ENCODE assay signal across 8 mouse cellular contexts in genomic region chr15:91709207-91710130, GRCm38 (mm10). TPM values are rescaled to one million over a fixed set of nuclear protein-coding genes. Genes with fewer than 3 reads are reported as not detected.
DNase-seq lines count a peak whose midpoint lies in the region; ATAC-seq and TF ChIP-seq lines count a peak whose summit lies in the region.

No protein-coding gene starts in this region.

- TF ChIP-seq POLR2A in lung, adult 2 months (IDR thresholded peaks at IDR 0.05; ENCODE audit: borderline replicate concordance, extremely low read depth, low read depth, low read length) = no peak

- WGBS in lung, embryonic 14.5 days = 36% methylated on average over 29 of the region's 29 CpGs
- 67% methylated on average over 29 of the region's 29 CpGs for WGBS in lung, adult 2 months
- WGBS in hindbrain, embryonic 14.5 days = 29% methylated on average over 29 of the region's 29 CpGs
- 32% methylated on average over 29 of the region's 29 CpGs for WGBS in neural tube, embryonic 13.5 days

- H3K9me3 ChIP-seq in lung, embryonic 14.5 days (ENCODE audit: low read depth, low read length) = no peaks in the 10 kb centered on the region
- no peaks in the 10 kb centered on the region for H3K9me3 ChIP-seq in hindbrain, embryonic 14.5 days (ENCODE audit: control insufficient read depth, low read length)
- H3K9me3 ChIP-seq in neural tube, embryonic 13.5 days = no peaks in the 10 kb centered on the region

- H3K4me3 ChIP-seq in lung, embryonic 14.5 days (ENCODE audit: low read depth, low read length) = peak overlapping the region; percentile 8
- no peak overlapping the region for H3K4me3 ChIP-seq in lung, adult 2 months (replicated peaks; ENCODE audit: extremely low read depth, low read depth, low read length)
- H3K4me3 ChIP-seq in hindbrain, embryonic 14.5 days (replicated peaks; ENCODE audit: low read length) = peak overlapping the region; percentile 23
- peak overlapping the region; percentile 30 for H3K4me3 ChIP-seq in neural tube, embryonic 13.5 days

- no peak overlapping the region for H3K27ac ChIP-seq in lung, embryonic 14.5 days (ENCODE audit: low read depth)
- H3K27ac ChIP-seq in hindbrain, embryonic 14.5 days = no peak overlapping the region
- H3K27ac ChIP-seq in neural tube, embryonic 13.5 days (replicated peaks) = no peak overlapping the region

- TF ChIP-seq CTCF in lung, embryonic 14.5 days (IDR thresholded peaks at IDR 0.05; ENCODE audit: low read depth) = no peak; the same call in 1 of the 2 replicates
- TF ChIP-seq CTCF in lung, adult 2 months (IDR thresholded peaks at IDR 0.05; ENCODE audit: insufficient read depth, low read length) = no peak

- DNase-seq in adrenal gland, postnatal 14 days = peak; percentile 37
- no peak for DNase-seq in adrenal gland, adult 8-10 months
- peak; percentile 35 for DNase-seq in lung, embryonic 14.5 days
- no peak for DNase-seq in lung, adult 2 months
- peak; percentile 71 for DNase-seq in hindbrain, embryonic 14.5 days (ENCODE audit: low spot score)
- no peak for DNase-seq in spleen, postnatal 14 days (ENCODE audit: low spot score in 2 of 2)
- DNase-seq in thymus, adult 18-20 months = no peak

- no peak overlapping the region for H3K9ac ChIP-seq in lung, embryonic 14.5 days
- peak overlapping the region; percentile 9 for H3K9ac ChIP-seq in hindbrain, embryonic 14.5 days
- peak overlapping the region; percentile 19; the same call in 1 of the 2 replicates for H3K9ac ChIP-seq in neural tube, embryonic 13.5 days

- peak overlapping the region; percentile 46 for H3K4me2 ChIP-seq in lung, embryonic 14.5 days
- H3K4me2 ChIP-seq in hindbrain, embryonic 14.5 days (replicated peaks) = peak overlapping the region; percentile 46
- peak overlapping the region; percentile 56 for H3K4me2 ChIP-seq in neural tube, embryonic 13.5 days

- no peaks in the 10 kb centered on the region for H3K27me3 ChIP-seq in lung, embryonic 14.5 days (ENCODE audit: insufficient read depth, low read length)
- H3K27me3 ChIP-seq in hindbrain, embryonic 14.5 days (ENCODE audit: control insufficient read depth, insufficient read depth, low read length) = no peaks in the 10 kb centered on the region
- no peaks in the 10 kb centered on the region for H3K27me3 ChIP-seq in neural tube, embryonic 13.5 days

- no peaks in the 10 kb centered on the region for H3K4me1 ChIP-seq in lung, embryonic 14.5 days (ENCODE audit: insufficient read depth)
- H3K4me1 ChIP-seq in lung, adult 2 months (ENCODE audit: control insufficient read depth, insufficient read depth, low read length) = no peaks in the 10 kb centered on the region
- no peaks in the 10 kb centered on the region for H3K4me1 ChIP-seq in hindbrain, embryonic 14.5 days (replicated peaks; ENCODE audit: control insufficient read depth, insufficient read depth, low read length)
- H3K4me1 ChIP-seq in neural tube, embryonic 13.5 days (replicated peaks) = 0 out of 2 replicates have a peak, but pooled peaks cover 5% of the 10 kb centered on the region

- 0 out of 2 replicates have a peak, but pooled peaks cover 2% of the 10 kb centered on the region for H3K36me3 ChIP-seq in lung, embryonic 14.5 days (ENCODE audit: insufficient read depth)
- H3K36me3 ChIP-seq in hindbrain, embryonic 14.5 days (replicated peaks; ENCODE audit: control insufficient read depth, insufficient read depth) = no peaks in the 10 kb centered on the region
- no peaks in the 10 kb centered on the region for H3K36me3 ChIP-seq in neural tube, embryonic 13.5 days

- ATAC-seq in lung, embryonic 14.5 days (ENCODE audit: insufficient read depth) = peak; percentile 44; the same call in 1 of the 2 replicates
- ATAC-seq in hindbrain, embryonic 14.5 days (ENCODE audit: low FRiP score) = no peak
- ATAC-seq in neural tube, embryonic 13.5 days (ENCODE audit: low read depth) = peak; percentile 50; the same call in 1 of the 2 replicates

RNA-seq across cellular contexts. Expression of gene Lrrk2, which starts 36.5 kb away (rescaled TPM):
- total RNA-seq in adrenal gland, postnatal 14 days (2021) = 31.0 and 44.6 TPM in 2 replicates
- total RNA-seq in adrenal gland, adult 8-10 months (2022) = 10 to 100 TPM; 16.4 to 99.1 (median 40.1) TPM
- polyA plus RNA-seq in lung, embryonic 14.5 days (2014; fragmentation: Nextera tagmentation; extraction: Ambion mirVana) = 8.2 and 8.3 TPM in 2 replicates
- polyA plus RNA-seq in lung, adult 2 months (2012; rRNA removed) = 12.2 and 14.7 TPM in 2 replicates
- polyA plus RNA-seq in hindbrain, embryonic 14.5 days (2014; fragmentation: Nextera tagmentation; extraction: Ambion mirVana) = 3.4 and 4.3 TPM in 2 replicates
- 1.4 and 2.0 TPM in 2 replicates for polyA plus RNA-seq in neural tube, embryonic 13.5 days (2015; fragmentation: Nextera tagmentation; extraction: Ambion mirVana)

Comparison
In these comparisons a context has a peak if more than half of its experiments do, and no peak if none do; other contexts are left out.
1. DNase-seq: peak in adrenal gland, postnatal 14 days (single experiment), lung, embryonic 14.5 days (single experiment) and hindbrain, embryonic 14.5 days (single experiment); none in adrenal gland, adult 8-10 months (single experiment), lung, adult 2 months (single experiment), spleen, postnatal 14 days (0 of 2) and thymus, adult 18-20 months (0 of 2).
2. Peak in every context shown above with its lines, with median percentiles within 50 percentile points of each other: H3K4me2 ChIP-seq.